Mouse (Mus musculus): ENCODE measurements at regions not wholly inside any gene's neighbourhood (a gene's known extent, or its start where the extent isn't known, plus 50 kb on each side); places are given as distances from the start of the nearest gene placed in this dataset.

DNA sequence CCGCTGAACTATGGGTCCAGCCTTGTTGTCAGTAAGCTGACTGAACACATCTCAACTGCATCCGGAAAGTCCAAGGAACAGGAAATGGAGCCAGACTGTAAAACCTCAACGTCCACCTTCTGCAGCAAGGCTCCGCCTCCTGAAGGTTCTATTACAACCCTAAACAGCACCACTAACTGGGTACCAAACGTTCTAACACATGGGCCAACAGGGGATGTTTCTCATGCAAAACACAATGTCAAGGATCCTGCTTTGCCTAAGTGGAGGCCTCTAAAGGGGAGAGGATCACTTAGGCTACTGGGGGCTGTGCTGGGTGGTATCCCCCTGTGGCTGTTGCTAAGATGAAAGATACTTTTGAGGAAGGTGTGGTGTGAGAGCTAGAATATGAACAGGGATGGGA, 51.0 kb upstream of the Stt3b start:
- DNase-seq = no peak

- DNase-seq = no peak
Measured at GRCm38 (mm10) chr9:115361881-115362280, 51.7 kb upstream of the Stt3b start.

GRCm38 (mm10) chr9:115362486-115362885, 52.3 kb upstream of the Stt3b start:
- DNase-seq = no peak

DNA sequence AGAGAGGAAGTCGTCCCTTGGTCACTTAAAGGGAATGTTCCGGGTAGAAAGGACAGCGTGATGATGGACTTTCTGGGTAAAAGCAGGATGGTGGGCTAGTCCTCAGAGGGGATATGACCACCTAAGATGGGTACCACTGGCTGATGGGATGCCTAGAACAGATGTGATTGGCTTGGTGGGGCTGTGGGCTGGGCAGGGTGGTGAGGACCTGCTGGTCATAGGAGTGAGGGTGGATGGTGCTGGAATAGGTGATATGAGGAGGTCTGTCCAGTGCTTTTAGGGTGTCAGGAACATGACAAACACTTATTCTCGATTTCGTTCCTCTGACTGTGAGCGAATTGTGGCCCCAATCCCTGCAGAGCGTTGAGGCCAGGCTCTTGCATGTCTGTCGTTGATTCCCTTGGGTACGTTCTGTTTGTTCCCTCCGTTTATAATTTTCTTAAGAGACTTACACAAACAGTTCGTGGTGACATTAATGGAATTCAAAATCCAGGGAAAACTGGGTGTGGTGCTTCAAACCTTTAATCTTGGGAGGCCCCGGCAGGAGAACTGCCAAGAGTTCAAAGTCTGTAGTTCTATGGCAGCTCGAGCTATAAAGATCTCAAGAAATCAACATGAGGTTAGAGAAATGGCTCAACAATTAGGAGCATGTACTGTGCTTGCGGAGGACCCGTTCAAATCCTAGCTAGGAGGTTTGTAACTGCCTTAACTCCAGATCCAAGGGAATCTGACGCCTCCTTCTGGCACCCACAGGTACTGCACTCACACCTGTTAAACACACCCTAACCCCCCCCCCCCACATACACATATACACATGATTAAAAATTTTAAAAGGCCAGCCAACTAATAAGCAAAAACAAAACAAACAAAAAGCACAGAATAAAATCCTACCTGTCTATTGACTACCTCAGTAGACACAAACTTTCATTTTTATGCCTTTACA, 55.0 kb upstream of the Stt3b start:
- DNase-seq = no peak

GRCm38 (mm10) chr9:115367808-115368207, 57.6 kb upstream of the Stt3b start:
- no peak for DNase-seq

GRCm38 (mm10) chr9:115380276-115380675, 70.1 kb upstream of the Stt3b start:
- no peak for DNase-seq

- DNase-seq = no peak
Measured at GRCm38 (mm10) chr9:115382824-115383475, 72.7 kb upstream of the Stt3b start.

- peak; percentile 43 for DNase-seq
Measured at GRCm38 (mm10) chr9:115383935-115384334, 73.7 kb upstream of the Stt3b start.

- DNase-seq = no peak
Measured at GRCm38 (mm10) chr9:115384345-115384744, 74.1 kb upstream of the Stt3b start.

- no peak for DNase-seq
Measured at GRCm38 (mm10) chr9:115387471-115388360, 77.5 kb upstream of the Stt3b start.

DNA sequence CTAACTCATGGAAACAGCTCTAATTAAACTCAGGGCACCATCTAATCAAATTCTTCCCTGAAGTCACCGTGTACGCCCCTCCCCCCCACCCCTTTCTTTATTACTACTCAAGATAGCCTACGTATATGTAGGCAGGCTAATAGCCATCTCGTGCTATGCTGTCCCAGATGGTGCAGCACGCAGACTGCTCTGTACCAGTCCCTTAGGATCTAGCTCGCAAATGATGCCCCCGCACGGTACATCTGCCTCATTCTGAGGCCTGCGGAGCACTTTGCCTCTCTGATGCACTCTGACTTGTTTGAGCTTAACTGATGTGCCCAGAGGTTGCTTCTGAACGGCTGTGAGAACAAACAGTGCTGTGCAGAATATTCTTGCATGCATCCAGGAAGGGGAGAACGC, 78.1 kb upstream of the Stt3b start:
- no peak for DNase-seq

GRCm38 (mm10) chr9:115389082-115389481, 78.9 kb upstream of the Stt3b start:
- DNase-seq = no peak

GRCm38 (mm10) chr9:115390880-115391281, 80.7 kb upstream of the Stt3b start:
- peak; percentile 82 for DNase-seq

GRCm38 (mm10) chr9:115395511-115395910, 85.3 kb upstream of the Stt3b start:
- no peak for DNase-seq

DNA sequence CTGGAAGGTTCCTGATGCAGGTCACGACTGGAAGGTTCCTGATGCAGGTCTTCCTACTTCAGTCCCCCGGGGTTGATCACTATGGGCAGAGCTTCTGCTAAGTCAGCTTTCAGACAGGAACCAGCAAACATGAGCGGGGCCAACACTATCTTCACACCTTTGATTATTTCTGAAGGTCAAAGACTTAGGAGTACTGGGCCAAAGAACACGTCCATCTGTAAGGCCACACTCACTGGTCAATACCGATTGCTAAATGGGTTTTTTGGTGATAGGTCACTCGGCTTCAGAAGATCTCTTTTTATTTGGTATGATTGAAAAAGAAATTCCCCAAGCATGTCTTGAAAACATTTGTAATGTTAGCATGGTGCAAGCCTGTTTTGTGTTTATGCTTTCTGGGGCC, 90.2 kb upstream of the Stt3b start:
- DNase-seq = no peak

- no peak for DNase-seq
Measured at GRCm38 (mm10) chr9:115401405-115402151, 91.4 kb upstream of the Stt3b start.

GRCm38 (mm10) chr9:115402661-115403060, 92.4 kb upstream of the Stt3b start:
- DNase-seq = no peak

DNA sequence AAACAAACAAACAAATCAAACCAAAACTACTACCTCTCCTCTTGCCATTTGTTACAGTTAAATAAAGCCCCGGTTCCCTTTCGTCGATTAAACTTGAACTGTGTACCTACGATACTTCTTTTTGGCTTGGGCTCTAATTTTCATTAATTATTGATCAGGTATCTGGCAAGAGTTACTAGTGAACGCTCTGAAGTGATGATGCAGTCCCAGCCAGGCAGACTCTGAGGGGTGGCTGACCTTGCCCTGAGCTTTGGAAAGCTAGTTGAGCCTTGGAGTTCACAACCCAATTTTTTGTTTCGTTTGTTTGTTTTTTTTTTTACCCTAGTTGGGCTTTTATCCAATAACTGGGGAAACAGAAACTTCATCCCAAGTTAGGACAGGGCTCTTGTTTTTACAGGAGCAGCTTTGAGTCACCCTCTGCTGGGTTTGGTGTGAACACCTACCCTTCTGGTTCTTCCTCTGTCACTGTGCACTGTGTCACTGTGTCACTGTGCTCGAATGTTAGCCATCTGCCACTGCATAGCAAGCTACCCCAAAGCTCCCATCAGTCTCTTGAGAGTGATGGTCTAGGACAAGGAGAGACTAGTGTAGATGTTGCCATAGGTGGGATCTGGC, 93.2 kb upstream of the Stt3b start:
- DNase-seq = no peak

- DNase-seq = no peak
Measured at GRCm38 (mm10) chr9:115407901-115408470, 97.8 kb upstream of the Stt3b start.

DNA sequence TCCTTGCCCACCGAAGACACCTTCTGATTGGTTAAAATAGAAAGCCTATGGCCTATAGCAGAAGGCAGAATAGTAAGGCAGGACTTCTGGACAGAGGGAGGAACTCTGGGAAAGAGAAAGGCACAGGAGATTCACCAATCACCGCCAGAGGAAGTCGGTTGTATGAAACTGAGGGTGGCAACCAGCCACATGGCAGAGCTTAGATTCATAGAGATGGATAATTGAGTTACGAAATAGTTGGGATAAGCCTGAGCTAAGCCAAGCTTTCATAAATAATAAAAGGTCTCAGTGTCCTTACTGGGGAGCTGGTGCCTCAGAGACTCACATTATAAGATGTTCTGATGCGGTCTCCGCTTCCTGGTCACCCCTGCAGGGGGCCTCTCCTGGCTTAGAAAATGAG, 98.7 kb upstream of the Stt3b start:
- DNase-seq = no peak

DNA sequence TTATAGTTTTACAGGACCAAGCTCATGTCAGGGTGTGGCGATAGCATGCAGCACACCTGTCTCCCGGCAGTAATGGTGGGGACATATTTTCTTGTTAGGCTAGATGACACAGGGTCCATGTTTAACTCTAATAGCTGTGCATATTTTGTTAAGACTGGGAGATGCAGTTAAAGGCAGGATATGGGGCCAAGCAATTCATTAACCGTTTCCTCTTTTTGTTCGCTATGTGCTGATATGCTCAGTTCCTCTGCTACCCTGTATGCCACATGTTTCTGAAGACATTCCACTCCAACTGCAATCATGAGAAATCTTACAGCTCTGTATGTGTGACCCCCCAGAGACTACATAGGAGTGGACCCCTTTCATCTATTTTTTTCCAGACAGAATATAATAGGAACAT, 104.0 kb upstream of the Stt3b start:
- no peak for DNase-seq
